Mouse (Mus musculus) skeletal muscle tissue, postnatal 0 days (tissue): ENCODE results near the gene Acsf2. TPM values are rescaled to one million over a fixed set of nuclear protein-coding genes. Genes with fewer than 3 reads are reported as not detected.

Source experiments
- polyA plus RNA-seq: library from polyadenylated mRNA; unstranded; fragments of >200 nt; fragmentation: Nextera tagmentation; extraction: Ambion mirVana; gene quantifications from 2 replicates; pipeline ENCODE4 v1.2.1, GENCODE M21; 2015

Acsf2 gene
- polyA plus RNA-seq: 1.9 and 2.2 TPM in 2 replicates

GRCm38 (mm10) chr11:94601321-94602281 is at the start of gene Acsf2:
Gene Acsf2 (minus strand): TSS chr11:94601871.

GRCm38 (mm10) chr11:94629199-94629883 is 27.7 kb upstream of the Acsf2 start, which contains the start of gene Lrrc59:
Gene Lrrc59 (plus strand): TSS chr11:94629767.

DNA sequence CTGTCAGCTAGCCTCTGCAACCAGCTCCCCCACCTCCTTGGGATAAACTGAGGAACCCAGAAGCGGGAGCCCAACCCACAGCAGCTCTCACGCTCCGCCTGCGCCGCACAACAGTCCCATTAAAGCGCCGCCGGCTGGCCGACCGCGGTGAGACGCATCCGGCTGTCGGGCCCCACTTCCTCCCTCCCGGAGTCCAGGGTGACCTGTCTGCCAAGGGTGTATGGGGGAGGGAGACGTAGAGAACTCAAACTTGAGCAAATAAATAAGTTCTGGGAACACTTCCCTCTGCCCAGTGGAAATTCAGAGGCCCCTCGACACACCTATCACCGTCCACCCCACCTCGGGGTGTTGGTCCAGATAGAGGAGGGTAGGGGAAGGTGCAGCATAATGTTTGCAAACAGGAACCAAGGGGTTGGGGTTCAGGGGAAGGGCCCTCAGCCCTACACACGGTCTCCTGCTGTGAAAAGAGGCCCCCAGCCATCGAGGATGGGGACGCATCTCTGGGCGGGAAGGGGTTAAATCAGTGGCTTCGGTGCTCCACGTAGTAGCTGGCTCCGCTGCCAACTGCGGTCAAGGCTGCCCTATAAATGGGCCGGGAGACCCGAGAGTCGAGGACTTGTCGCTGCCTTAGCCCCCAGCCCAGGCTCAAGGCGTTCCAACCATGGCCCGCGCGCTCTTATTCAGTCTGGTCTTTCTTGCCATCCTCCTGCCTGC is 37.1 kb downstream of the Acsf2 start, which contains the start of gene Chad:
TSS of gene Chad (plus strand) at position 611 of the 714 bp plus-strand sequence.

DNA sequence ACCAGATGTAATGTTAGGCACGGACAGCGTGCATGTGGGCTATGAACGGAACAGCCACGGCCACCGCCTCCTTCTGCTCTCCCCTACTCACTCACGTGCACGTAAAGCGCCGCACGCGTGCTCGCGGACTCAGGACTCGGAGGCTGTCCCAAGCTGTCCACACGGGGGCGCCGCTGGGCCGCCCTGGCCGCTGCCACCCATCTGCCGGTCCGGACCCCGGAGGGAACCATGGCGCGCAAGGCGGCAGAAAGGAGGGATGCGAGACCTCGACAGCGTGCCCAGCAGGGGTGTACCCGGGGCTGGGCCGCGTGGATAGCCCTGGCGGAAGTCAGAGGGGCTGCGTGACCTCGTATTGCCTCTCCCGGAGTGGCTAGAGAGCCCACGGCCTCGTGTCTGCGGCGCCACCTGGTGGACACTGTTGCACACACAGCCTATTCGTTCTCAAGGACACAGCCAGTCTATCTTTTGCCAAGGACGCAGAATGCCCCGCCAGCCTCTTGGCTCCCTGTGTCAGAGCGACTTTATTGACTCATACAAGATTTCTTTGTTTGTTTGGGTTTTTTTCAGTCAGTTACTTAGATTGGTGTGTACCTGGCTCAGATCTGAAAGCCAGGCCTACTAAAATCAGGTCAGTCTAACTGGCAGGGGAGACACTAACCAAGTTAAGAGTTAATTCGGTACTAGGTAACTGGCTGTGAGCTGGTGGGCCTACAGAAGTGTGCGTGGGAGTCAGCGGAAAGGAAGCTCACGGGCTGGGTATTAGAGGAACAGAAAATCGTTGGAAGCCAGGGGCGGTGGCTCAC is 52.6 kb downstream of the Acsf2 start, which contains the start of gene Rsad1:
TSS of gene Rsad1 (minus strand) at position 368 of the 803 bp plus-strand sequence.

DNA sequence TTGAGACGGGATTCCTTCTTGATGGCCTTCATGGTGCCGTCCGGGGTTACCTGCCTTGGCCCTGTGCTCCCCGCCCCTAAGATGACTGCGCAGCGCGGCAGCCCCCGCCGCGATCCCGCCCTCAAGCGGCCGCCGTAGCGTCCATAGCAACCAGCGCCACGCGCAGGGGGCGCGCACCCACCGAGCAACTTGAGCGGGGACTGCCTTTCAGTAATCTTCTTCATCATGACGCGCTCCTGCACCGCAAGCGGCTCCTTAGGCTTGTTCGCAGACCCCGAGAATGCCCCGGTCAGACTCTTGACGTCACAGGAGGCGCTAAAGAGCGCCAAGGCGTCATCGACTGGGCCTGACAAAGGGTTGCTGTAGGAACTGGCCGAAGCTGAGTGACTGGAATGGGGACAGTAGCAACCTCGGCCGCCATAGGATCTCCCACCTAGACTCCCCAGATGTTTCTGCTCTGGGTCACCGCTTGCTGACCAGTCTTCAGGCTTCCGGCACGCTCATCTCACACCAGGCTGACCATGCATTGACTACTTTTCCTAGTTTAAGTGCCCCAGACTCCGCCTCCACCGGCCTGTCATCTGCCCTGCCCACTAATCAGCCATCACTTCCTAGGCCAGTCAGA is 80.3 kb downstream of the Acsf2 start, which contains the start of gene Mycbpap:
TSS of gene Mycbpap (minus strand) at position 524 of the 625 bp plus-strand sequence.

Other genes starting within 250 kb of the Acsf2 start
- gene Abcc3, start 208.9 kb downstream of the Acsf2 start, polyA plus RNA-seq: 0.42 and 0.95 TPM in 2 replicates
- gene Cacna1g, start 127.7 kb downstream of the Acsf2 start, polyA plus RNA-seq: 2.4 and 2.6 TPM in 2 replicates
- gene Spata20, start 115.7 kb downstream of the Acsf2 start, polyA plus RNA-seq: not detected in 2 replicates
- 0.55 and 1.5 TPM in 2 replicates for gene Epn3, start 101.9 kb downstream of the Acsf2 start, polyA plus RNA-seq
- 0.06 and 0.12 TPM in 2 replicates for gene Mycbpap, start 80.1 kb downstream of the Acsf2 start, polyA plus RNA-seq
- 2.3 and 2.5 TPM in 2 replicates for gene Rsad1, start 52.6 kb downstream of the Acsf2 start, polyA plus RNA-seq
- 0.17 and 5.2 TPM in 2 replicates for gene Chad, start 36.8 kb downstream of the Acsf2 start, polyA plus RNA-seq
- 47.9 and 71.0 TPM in 2 replicates for gene Lrrc59, start 27.9 kb upstream of the Acsf2 start, polyA plus RNA-seq
- gene Mrpl27, start 51.9 kb upstream of the Acsf2 start, polyA plus RNA-seq: 116 and 125 TPM in 2 replicates
- gene Eme1, start 52.1 kb upstream of the Acsf2 start, polyA plus RNA-seq: 1.9 and 2.4 TPM in 2 replicates
- 7.1 and 8.7 TPM in 2 replicates for gene Xylt2, start 75.6 kb upstream of the Acsf2 start, polyA plus RNA-seq
- not detected in 2 replicates for gene Gm11541, start 102.6 kb upstream of the Acsf2 start, polyA plus RNA-seq
- 0.12 and 0.18 TPM in 2 replicates for gene Cdc34b, start 139.9 kb upstream of the Acsf2 start, polyA plus RNA-seq
- not detected in 2 replicates for gene Tmem92, start 180.8 kb upstream of the Acsf2 start, polyA plus RNA-seq